Mouse (Mus musculus) forebrain, postnatal 0 days (tissue): ENCODE results near the gene Ola1. TPM values are rescaled to one million over a fixed set of nuclear protein-coding genes. Genes with fewer than 3 reads are reported as not detected.

Experiments used
- ATAC-seq: fragments of 200-750 bp; cut with Nextera tagmentation; 2 replicates; pipeline ENCODE4 v1.8.0; 2017; ENCODE audit warnings: mild to moderate bottlenecking, moderate library complexity
- DNase-seq: peaks from one replicate; pipeline ENCODE4 v3.0.0-alpha.2; 2015
- H3K27ac ChIP-seq: fragments of 300-500 bp; sonication (generic); 2 replicates; pipeline ENCODE4 v1.5.1; 2014; ENCODE audit warnings: low read depth, mild to moderate bottlenecking, antibody characterized with exemption, low read length, moderate library complexity, mixed read lengths
- H3K27me3 ChIP-seq: fragments of 300-500 bp; sonication (generic); 2 replicates; pipeline ENCODE4 v1.6.1; 2014; ENCODE audit warnings: mild to moderate bottlenecking, low read length, mixed read lengths; ENCODE audit not compliant: insufficient read depth
- H3K36me3 ChIP-seq: fragments of 300-500 bp; sonication (generic); 2 replicates; pipeline ENCODE4 v1.6.1; 2014; ENCODE audit warnings: mild to moderate bottlenecking, moderate library complexity; ENCODE audit not compliant: insufficient read depth
- H3K4me1 ChIP-seq: fragments of 300-500 bp; sonication (generic); 2 replicates; pipeline ENCODE4 v1.6.1; 2014; ENCODE audit warnings: antibody characterized with exemption; ENCODE audit not compliant: insufficient read depth
- H3K4me2 ChIP-seq: fragments of 300-500 bp; sonication (generic); 2 replicates; pipeline ENCODE4 v1.6.1; 2014; ENCODE audit warnings: low read depth, mild to moderate bottlenecking, moderate library complexity
- H3K4me3 ChIP-seq: fragments of 300-500 bp; sonication (generic); 2 replicates; pipeline ENCODE4 v1.5.1; 2014; ENCODE audit warnings: low read depth, low read length, mixed read lengths
- H3K9ac ChIP-seq: fragments of 300-500 bp; sonication (generic); 2 replicates; pipeline ENCODE4 v1.6.1; 2014; ENCODE audit warnings: mild to moderate bottlenecking
- H3K9me3 ChIP-seq: fragments of 300-500 bp; sonication (generic); 2 replicates; pipeline ENCODE4 v1.6.1; 2016; ENCODE audit warnings: low read length
- CTCF ChIP-seq: sonication (generic); IDR thresholded peaks from 2 replicates; pipeline ENCODE4 v1.5.1; 2016; ENCODE audit warnings: antibody characterized with exemption, control low read depth, low read depth
- WGBS: fragments of 180-500 bp; shearing (Covaris S2); extraction: QIAGEN DNeasy Blood & Tissue Kit; methylation state at CpG from one replicate; pipeline ENCODE4 v1.1.7; 2014; 5-methylcytosine and 5-hydroxymethylcytosine counted together
- polyA plus RNA-seq: library from polyadenylated mRNA; unstranded; fragments of >200 nt; fragmentation: Nextera tagmentation; extraction: Ambion mirVana; gene quantifications from 2 replicates; pipeline ENCODE4 v1.2.1, GENCODE M21; 2015
- total RNA-seq: library from RNA; depleted of rRNA; stranded (reverse); fragments of >200 nt; gene quantifications from 2 replicates; pipeline ENCODE4 v1.2.3, GENCODE M21; 2014

Ola1 gene
- total and polyA plus RNA-seq, 2 experiments from 2014 or later = 68.4 to 97.2 TPM

DNA sequence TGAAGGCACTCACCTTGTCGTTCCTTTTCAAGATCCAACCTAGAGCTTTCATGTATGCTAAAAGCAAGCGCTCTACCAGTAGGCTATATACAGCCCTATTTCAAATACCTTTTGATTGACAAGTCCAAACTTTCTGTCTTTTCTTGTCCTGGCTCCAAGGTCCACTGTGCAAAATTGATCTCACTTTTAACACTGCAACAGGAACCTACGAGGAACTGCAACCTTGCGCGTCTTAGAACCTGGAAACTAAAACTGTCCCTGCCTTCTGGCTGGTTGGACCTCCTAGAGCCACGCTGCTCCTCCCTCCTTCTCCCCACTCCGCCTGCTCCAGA is 5.2 kb downstream of the Ola1 start:
- H3K36me3 ChIP-seq = peaks cover 7% of the 10 kb centered on the region; the same call in 1 of the 2 replicates
- H3K4me1 ChIP-seq = 0 out of 2 replicates have a peak, but pooled peaks cover 10% of the 10 kb centered on the region
- peak overlapping the region; percentile 83 for H3K9ac ChIP-seq
- no peak for ATAC-seq
- no peak overlapping the region for H3K27ac ChIP-seq
- TF ChIP-seq CTCF = no peak
- peak; percentile 2 for DNase-seq
- H3K27me3 ChIP-seq = no peaks in the 10 kb centered on the region
- 19% methylated on average over 7 of the region's 7 CpGs for WGBS
- peak overlapping the region; percentile 85 for H3K4me2 ChIP-seq
- no peaks in the 10 kb centered on the region for H3K9me3 ChIP-seq
- peak overlapping the region; percentile 81 for H3K4me3 ChIP-seq

- H3K9me3 ChIP-seq = no peaks in the 10 kb centered on the region
- no peaks in the 10 kb centered on the region for H3K27me3 ChIP-seq
- H3K4me1 ChIP-seq = no peaks in the 10 kb centered on the region
- DNase-seq (no peak), ATAC-seq (no peak)
- no peak overlapping the region for H3K27ac ChIP-seq
- H3K36me3 ChIP-seq = 0 out of 2 replicates have a peak, but pooled peaks cover 4% of the 10 kb centered on the region
- no peak overlapping the region for H3K4me3 ChIP-seq
- WGBS = 84% methylated on average over 6 of the region's 6 CpGs
- TF ChIP-seq CTCF = no peak
- H3K9ac ChIP-seq = no peak overlapping the region
- H3K4me2 ChIP-seq = no peak overlapping the region
Measured at GRCm38 (mm10) chr2:73204328-73204727, 14.4 kb downstream of the Ola1 start.

- ATAC-seq = no peak
- no peaks in the 10 kb centered on the region for H3K36me3 ChIP-seq
- H3K9ac ChIP-seq = no peak overlapping the region
- no peak overlapping the region for H3K4me3 ChIP-seq
- 89% methylated on average over 2 of the region's 2 CpGs for WGBS
- no peaks in the 10 kb centered on the region for H3K27me3 ChIP-seq
- no peaks in the 10 kb centered on the region for H3K4me1 ChIP-seq
- H3K4me2 ChIP-seq = no peak overlapping the region
- DNase-seq = no peak
- H3K27ac ChIP-seq = no peak overlapping the region
- H3K9me3 ChIP-seq = no peaks in the 10 kb centered on the region
- no peak for TF ChIP-seq CTCF
Measured at GRCm38 (mm10) chr2:73188488-73188887, 30.2 kb downstream of the Ola1 start.

- no peak overlapping the region for H3K27ac ChIP-seq
- no peaks in the 10 kb centered on the region for H3K27me3 ChIP-seq
- H3K4me2 ChIP-seq = no peak overlapping the region
- H3K4me3 ChIP-seq = no peak overlapping the region
- ATAC-seq (no peak), DNase-seq (no peak)
- H3K9me3 ChIP-seq = no peaks in the 10 kb centered on the region
- H3K9ac ChIP-seq = no peak overlapping the region
- H3K4me1 ChIP-seq = no peaks in the 10 kb centered on the region
- TF ChIP-seq CTCF = no peak
- H3K36me3 ChIP-seq = no peaks in the 10 kb centered on the region
- WGBS = 70% methylated on average over 3 of the region's 3 CpGs
Measured at GRCm38 (mm10) chr2:73185185-73185584, 33.5 kb downstream of the Ola1 start.

DNA sequence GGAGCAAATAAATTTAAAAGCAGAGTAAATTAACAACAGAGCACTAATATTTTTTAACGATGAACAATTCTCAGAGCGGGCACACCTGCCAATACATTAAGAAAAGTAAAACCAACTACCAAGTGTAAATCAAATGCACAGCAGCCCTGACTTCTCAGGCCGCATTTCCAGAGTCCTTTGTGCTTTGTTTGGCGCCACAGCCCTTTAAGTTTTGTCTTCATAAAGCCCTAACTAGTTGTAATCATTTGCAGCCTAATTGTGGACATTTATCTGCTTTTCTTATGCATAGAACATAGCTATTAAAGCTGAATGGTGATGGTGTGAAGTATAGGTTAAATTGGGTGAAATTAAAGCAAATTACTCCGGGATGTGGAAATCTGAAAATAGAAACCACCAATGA is 49.2 kb downstream of the Ola1 start:
- Histone ChIP-seq H3K4me1 (no peaks in the 10 kb centered on the region), H3K27ac (no peak overlapping the region), H3K9ac (no peak overlapping the region), H3K27me3 (no peaks in the 10 kb centered on the region), H3K4me2 (no peak overlapping the region), H3K36me3 (no peaks in the 10 kb centered on the region), H3K9me3 (no peaks in the 10 kb centered on the region), H3K4me3 (no peak overlapping the region)
- no peak for DNase-seq
- no peak for ATAC-seq
- WGBS = 43% methylated on average over 5 of the region's 5 CpGs
- no peak for TF ChIP-seq CTCF

- H3K4me1 ChIP-seq = no peaks in the 10 kb centered on the region
- no peak overlapping the region for H3K9ac ChIP-seq
- H3K4me3 ChIP-seq = no peak overlapping the region
- H3K9me3 ChIP-seq = no peaks in the 10 kb centered on the region
- H3K27ac ChIP-seq = no peak overlapping the region
- H3K36me3 ChIP-seq = no peaks in the 10 kb centered on the region
- TF ChIP-seq CTCF = peak; percentile 71
- no peak overlapping the region for H3K4me2 ChIP-seq
- H3K27me3 ChIP-seq = no peaks in the 10 kb centered on the region
- DNase-seq (no peak), ATAC-seq (no peak)
Measured at GRCm38 (mm10) chr2:73167126-73167525, 51.6 kb downstream of the Ola1 start.

- Histone ChIP-seq H3K27ac (no peak overlapping the region), H3K4me2 (no peak overlapping the region), H3K4me3 (no peak overlapping the region), H3K4me1 (no peaks in the 10 kb centered on the region), H3K36me3 (no peaks in the 10 kb centered on the region), H3K9me3 (no peaks in the 10 kb centered on the region), H3K9ac (no peak overlapping the region), H3K27me3 (no peaks in the 10 kb centered on the region)
- ATAC-seq (no peak), DNase-seq (no peak)
- WGBS = 62% methylated on average over 1 of the region's 1 CpGs
- no peak for TF ChIP-seq CTCF
Measured at GRCm38 (mm10) chr2:73164666-73165065, 54.1 kb downstream of the Ola1 start.

- H3K9me3 ChIP-seq = no peaks in the 10 kb centered on the region
- no peak overlapping the region for H3K27ac ChIP-seq
- no peak overlapping the region for H3K4me3 ChIP-seq
- ATAC-seq = no peak
- no peaks in the 10 kb centered on the region for H3K27me3 ChIP-seq
- H3K36me3 ChIP-seq = peaks cover 2% of the 10 kb centered on the region; the same call in 1 of the 2 replicates
- no peak for DNase-seq
- H3K4me1 ChIP-seq = no peaks in the 10 kb centered on the region
- WGBS = 79% methylated on average over 2 of the region's 2 CpGs
- no peak overlapping the region for H3K4me2 ChIP-seq
- H3K9ac ChIP-seq = no peak overlapping the region
- TF ChIP-seq CTCF = no peak
Measured at GRCm38 (mm10) chr2:73160772-73161171, 58.0 kb downstream of the Ola1 start.
